Mouse (Mus musculus) hindbrain, embryonic 16.5 days (tissue): ENCODE data around the gene Sox5. TPM values are rescaled to one million over a fixed set of nuclear protein-coding genes. Genes with fewer than 3 reads are reported as not detected.

ENCODE experiments used
- ATAC-seq: fragments of 200-750 bp; cut with Nextera tagmentation; 2 replicates; pipeline ENCODE4 v1.8.0; 2017; ENCODE audit warnings: moderate TSS enrichment, moderate library complexity
- H3K27ac ChIP-seq: fragments of 300-500 bp; sonication (generic); 2 replicates; pipeline ENCODE4 v1.5.1; 2014; ENCODE audit warnings: low read depth, mild to moderate bottlenecking, control low read depth, low read length, moderate library complexity
- H3K27me3 ChIP-seq: fragments of 300-500 bp; sonication (generic); replicated peaks from 2 replicates; pipeline ENCODE4 v1.6.1; 2014; ENCODE audit warnings: low read length; ENCODE audit not compliant: control insufficient read depth, insufficient read depth
- H3K36me3 ChIP-seq: fragments of 300-500 bp; sonication (generic); 2 replicates; pipeline ENCODE4 v1.6.1; 2014; ENCODE audit warnings: mild to moderate bottlenecking, low read length, moderate library complexity, mixed read lengths; ENCODE audit not compliant: control insufficient read depth, insufficient read depth
- H3K4me1 ChIP-seq: fragments of 300-500 bp; sonication (generic); 2 replicates; pipeline ENCODE4 v1.6.1; 2014; ENCODE audit warnings: low read depth, low read length; ENCODE audit not compliant: control insufficient read depth, insufficient read depth
- H3K4me2 ChIP-seq: fragments of 300-500 bp; sonication (generic); 2 replicates; pipeline ENCODE4 v1.6.1; 2014; ENCODE audit warnings: mild to moderate bottlenecking, low read length, control low read depth, moderate library complexity
- H3K4me3 ChIP-seq: fragments of 300-500 bp; sonication (generic); 2 replicates; pipeline ENCODE4 v1.5.1; 2014; ENCODE audit warnings: mild to moderate bottlenecking, low read length, control low read depth, moderate library complexity
- H3K9ac ChIP-seq: fragments of 300-500 bp; sonication (generic); 2 replicates; pipeline ENCODE4 v1.6.1; 2014; ENCODE audit warnings: low read depth, mild to moderate bottlenecking, control low read depth, low read length, moderate library complexity
- H3K9me3 ChIP-seq: fragments of 300-500 bp; sonication (generic); 2 replicates; pipeline ENCODE4 v1.6.1; 2014; ENCODE audit warnings: mild to moderate bottlenecking, low read length, moderate library complexity; ENCODE audit not compliant: control insufficient read depth
- WGBS: fragments of 180-500 bp; shearing (Covaris S2); extraction: QIAGEN DNeasy Blood & Tissue Kit; methylation state at CpG from one replicate; pipeline ENCODE4 v1.1.7; 2014; 5-methylcytosine and 5-hydroxymethylcytosine counted together
- polyA plus RNA-seq: library from polyadenylated mRNA; unstranded; fragments of >200 nt; fragmentation: Nextera tagmentation; extraction: Ambion mirVana; gene quantifications from 2 replicates; pipeline ENCODE4 v1.2.1, GENCODE M21; 2015

The Sox5 gene
- polyA plus RNA-seq, 1 experiment from 2014 or later = 40.7 TPM

DNA sequence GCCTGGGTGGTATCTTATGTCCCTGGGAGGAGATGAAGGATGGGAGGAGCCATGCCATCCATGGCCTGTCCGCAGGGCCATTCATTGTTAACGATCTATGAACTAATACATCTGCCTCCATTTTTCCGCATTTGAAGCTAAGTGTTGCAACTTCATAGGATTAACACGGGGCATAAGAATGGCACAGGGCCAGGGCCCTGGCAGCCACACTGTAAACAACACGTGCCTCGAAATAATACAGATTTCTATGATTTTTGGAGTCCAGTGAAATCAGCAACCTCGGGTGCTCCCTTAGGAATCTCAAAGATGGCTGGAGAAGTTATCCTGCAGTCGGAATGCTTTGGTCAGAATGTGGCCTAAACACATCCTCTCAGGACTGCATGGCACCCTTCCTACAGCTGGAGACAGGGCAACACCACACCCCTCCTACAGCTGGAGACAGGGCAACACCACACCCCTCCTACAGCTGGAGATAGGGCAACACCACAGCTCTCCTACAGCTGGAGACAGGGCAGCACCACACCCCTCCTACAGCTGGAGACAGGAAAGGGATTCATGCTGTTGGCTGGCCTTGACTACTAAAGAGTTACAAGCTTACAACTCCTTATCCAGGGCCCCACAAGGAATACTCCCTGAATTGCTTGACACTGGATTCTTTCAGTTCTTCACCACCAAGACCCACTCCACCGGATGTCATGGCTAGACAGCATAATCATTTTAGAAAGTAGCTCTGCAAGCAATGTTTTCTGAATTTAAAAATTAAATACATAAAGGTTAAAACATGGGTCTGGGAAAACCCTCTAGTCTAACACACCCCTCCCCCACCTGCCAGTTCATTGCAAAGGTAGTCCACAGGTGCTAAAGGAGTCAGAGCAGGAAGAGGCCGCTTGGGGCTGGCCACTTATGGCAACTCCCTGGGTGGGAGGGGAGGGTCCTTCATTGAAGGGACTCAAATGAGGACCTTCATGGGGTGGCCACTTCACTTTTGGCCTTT is 122.4 kb downstream of the Sox5 start:
- WGBS = 67% methylated on average over 10 of the region's 10 CpGs
- Histone ChIP-seq H3K27me3 (no peaks in the 10 kb centered on the region), H3K4me3 (no peak overlapping the region), H3K36me3 (no peaks in the 10 kb centered on the region), H3K27ac (no peak overlapping the region), H3K9me3 (peaks cover 2% of the 10 kb centered on the region; the same call in 1 of the 2 replicates), H3K9ac (no peak overlapping the region), H3K4me2 (no peak overlapping the region), H3K4me1 (no peaks in the 10 kb centered on the region)
- no peak for ATAC-seq

DNA sequence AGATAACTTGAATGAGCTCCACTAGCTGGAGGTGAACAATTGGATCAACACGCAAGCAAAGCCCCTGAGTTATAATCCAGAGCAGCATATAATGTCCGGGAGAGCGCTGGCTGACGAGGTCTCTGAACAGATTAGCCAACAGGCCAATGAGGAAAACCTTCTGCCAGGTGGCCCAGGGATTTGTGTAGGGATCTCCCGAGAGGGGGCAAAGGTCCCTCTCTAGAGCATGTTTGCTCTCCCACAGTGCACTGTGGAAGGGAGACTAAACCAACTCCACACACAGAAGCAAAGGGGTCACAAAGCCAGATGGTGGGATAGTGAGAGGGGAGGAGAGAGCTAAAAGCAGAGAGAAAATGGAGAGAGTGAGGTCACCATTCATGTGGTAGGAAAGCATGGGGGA is 128.9 kb downstream of the Sox5 start:
- H3K36me3 ChIP-seq = no peaks in the 10 kb centered on the region
- H3K4me2 ChIP-seq = no peak overlapping the region
- H3K9ac ChIP-seq = no peak overlapping the region
- H3K4me3 ChIP-seq = no peak overlapping the region
- no peaks in the 10 kb centered on the region for H3K4me1 ChIP-seq
- H3K27ac ChIP-seq = no peak overlapping the region
- ATAC-seq = no peak
- no peaks in the 10 kb centered on the region for H3K27me3 ChIP-seq
- H3K9me3 ChIP-seq = peaks cover 2% of the 10 kb centered on the region; the same call in 1 of the 2 replicates
- 82% methylated on average over 5 of the region's 5 CpGs for WGBS

DNA sequence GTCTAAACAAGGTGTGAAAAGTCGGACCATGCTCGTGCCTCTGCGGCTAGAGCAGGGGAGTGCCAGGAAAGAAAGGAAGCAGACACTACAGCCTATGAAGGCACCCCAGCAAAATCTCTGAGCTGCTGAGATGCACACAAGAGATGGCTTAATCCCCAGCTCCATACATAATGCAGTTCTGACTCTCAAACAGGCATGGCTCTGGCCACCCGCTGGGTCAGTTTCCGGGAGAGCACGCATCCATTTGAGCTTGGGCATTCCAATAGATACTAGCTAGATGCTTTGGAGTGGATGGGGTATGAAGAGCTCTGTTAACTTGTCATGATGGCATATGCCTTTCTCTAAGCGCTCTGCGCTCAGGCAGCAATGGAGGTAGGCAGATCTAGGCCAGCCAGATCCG is 132.9 kb downstream of the Sox5 start:
- Histone ChIP-seq H3K9me3 (peaks cover 3% of the 10 kb centered on the region), H3K9ac (no peak overlapping the region), H3K4me3 (no peak overlapping the region), H3K27ac (no peak overlapping the region), H3K36me3 (no peaks in the 10 kb centered on the region), H3K4me2 (no peak overlapping the region), H3K4me1 (no peaks in the 10 kb centered on the region), H3K27me3 (no peaks in the 10 kb centered on the region)
- WGBS = 58% methylated on average over 9 of the region's 9 CpGs
- no peak for ATAC-seq

DNA sequence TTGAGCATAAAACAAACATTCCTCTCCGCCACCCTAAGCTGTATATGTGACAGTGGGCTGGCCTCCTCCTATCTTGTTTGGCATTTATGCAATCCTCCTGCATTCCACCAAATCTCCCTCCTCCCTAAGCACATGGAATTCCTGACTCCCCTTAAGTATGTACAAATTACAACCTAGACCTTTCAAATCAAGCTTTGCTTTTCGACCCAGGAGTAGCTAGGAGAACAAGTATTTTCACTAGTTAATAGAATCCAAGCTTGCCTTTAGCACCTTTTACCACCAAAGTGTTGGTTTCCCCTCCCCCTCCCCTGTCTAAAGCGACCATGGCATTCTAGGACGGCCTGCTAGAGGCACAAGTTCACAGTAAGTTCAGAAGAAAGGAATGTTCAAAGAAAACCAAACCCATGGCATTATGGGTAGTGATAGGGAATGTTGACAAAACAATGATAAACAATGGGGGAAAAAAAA is 133.6 kb downstream of the Sox5 start:
- Histone ChIP-seq H3K36me3 (no peaks in the 10 kb centered on the region), H3K4me3 (no peak overlapping the region), H3K27me3 (no peaks in the 10 kb centered on the region), H3K9ac (no peak overlapping the region), H3K9me3 (peaks cover 3% of the 10 kb centered on the region), H3K27ac (no peak overlapping the region), H3K4me1 (no peaks in the 10 kb centered on the region), H3K4me2 (no peak overlapping the region)
- ATAC-seq = no peak
- WGBS = 39% methylated on average over 4 of the region's 4 CpGs

DNA sequence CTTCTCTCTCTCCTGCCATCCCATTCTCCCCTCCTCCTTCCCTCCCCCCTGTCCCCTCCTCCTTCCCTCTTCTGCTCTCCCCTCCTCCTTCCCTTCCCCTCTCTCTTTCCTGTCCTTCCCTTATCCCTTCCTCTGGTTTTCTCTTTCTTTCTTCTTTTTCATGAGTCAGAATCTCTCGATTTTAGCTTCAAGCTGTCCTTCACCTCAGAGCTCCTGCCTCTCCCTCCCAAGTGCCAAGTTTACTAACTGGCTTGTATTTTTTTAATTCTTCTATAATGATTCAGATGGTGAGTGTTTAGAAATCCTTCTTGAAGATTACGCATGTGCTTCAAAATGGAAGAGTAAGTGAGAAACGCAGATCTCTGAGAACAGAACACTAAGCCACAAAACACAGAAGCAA is 135.4 kb downstream of the Sox5 start:
- Histone ChIP-seq H3K9me3 (peaks cover 3% of the 10 kb centered on the region), H3K4me1 (no peaks in the 10 kb centered on the region)
- WGBS = 96% methylated on average over 3 of the region's 3 CpGs

DNA sequence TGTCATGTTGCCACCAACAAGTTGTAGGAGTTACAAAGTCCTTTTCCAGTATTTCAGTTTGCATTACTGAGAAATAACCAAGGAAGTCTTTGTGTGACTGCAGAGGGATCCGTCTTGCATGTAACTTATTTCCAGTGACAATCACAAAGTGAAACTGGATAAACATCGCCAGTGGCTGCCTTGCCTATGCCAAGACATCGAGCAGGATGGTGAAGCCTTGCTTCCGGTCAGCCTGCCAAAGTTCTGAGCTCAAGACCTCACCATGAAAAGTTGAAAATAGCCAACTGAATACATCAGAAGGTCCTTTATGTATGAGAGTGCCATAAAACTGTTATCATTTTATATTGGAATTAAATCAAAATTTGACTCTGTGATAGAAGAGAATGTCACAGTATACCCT is 136.0 kb downstream of the Sox5 start:
- H3K27ac ChIP-seq = no peak overlapping the region
- no peak overlapping the region for H3K4me3 ChIP-seq
- no peaks in the 10 kb centered on the region for H3K27me3 ChIP-seq
- no peaks in the 10 kb centered on the region for H3K4me1 ChIP-seq
- no peak for ATAC-seq
- 93% methylated on average over 4 of the region's 4 CpGs for WGBS
- peaks cover 3% of the 10 kb centered on the region for H3K9me3 ChIP-seq
- H3K9ac ChIP-seq = no peak overlapping the region
- H3K4me2 ChIP-seq = no peak overlapping the region
- H3K36me3 ChIP-seq = no peaks in the 10 kb centered on the region

More for the DNA sequence above, 135.4 kb downstream of the Sox5 start:
- no peaks in the 10 kb centered on the region for H3K27me3 ChIP-seq
- no peak overlapping the region for H3K4me2 ChIP-seq
- no peak overlapping the region for H3K9ac ChIP-seq
- ATAC-seq = no peak
- H3K4me3 ChIP-seq = no peak overlapping the region
- no peaks in the 10 kb centered on the region for H3K36me3 ChIP-seq
- H3K27ac ChIP-seq = no peak overlapping the region

DNA sequence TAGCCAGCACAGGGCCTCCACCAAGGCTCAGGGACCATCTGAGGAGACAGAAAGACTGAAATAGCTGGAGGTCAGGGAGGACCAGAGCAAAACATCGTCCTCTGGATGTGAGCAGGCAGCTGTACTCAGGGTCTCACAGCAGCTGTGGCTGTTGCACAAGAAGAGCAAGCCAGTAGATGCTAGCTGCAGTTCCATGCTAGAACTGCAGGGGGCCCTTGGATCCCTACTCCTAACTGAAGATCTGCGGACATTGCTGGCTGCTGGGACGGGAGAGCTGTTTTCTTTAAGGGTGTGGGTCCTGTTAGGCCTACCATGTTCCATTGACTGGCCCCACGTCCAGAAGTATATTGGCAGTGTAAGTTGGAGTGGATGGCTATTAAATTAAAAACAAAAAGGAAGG is 137.1 kb downstream of the Sox5 start:
- H3K36me3 ChIP-seq = no peaks in the 10 kb centered on the region
- no peaks in the 10 kb centered on the region for H3K4me1 ChIP-seq
- no peak overlapping the region for H3K4me3 ChIP-seq
- no peak overlapping the region for H3K27ac ChIP-seq
- H3K27me3 ChIP-seq = no peaks in the 10 kb centered on the region
- peaks cover 3% of the 10 kb centered on the region for H3K9me3 ChIP-seq
- H3K4me2 ChIP-seq = no peak overlapping the region
- 72% methylated on average over 4 of the region's 4 CpGs for WGBS
- no peak for ATAC-seq
- H3K9ac ChIP-seq = no peak overlapping the region

DNA sequence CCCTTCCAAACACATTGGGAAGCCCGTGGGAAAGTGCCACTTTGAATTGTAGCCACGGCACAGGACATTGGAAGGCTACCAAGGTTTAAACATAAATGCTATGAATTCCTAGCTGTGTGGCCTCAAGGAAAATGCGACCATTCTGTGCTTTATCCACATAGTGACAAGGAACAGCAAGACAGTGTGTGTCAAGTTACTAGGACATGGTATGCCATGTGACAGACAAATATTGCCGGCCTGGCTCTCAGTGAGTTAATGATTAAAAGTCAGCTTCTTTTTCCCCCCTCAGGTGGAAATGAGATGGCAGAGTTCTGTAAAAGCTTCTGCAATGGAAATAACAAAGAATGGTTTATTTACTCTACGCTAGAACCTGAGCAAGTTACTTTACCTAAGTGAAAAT is 138.2 kb downstream of the Sox5 start:
- no peak for ATAC-seq
- 81% methylated on average over 5 of the region's 5 CpGs for WGBS
- Histone ChIP-seq H3K9ac (no peak overlapping the region), H3K9me3 (peaks cover 3% of the 10 kb centered on the region), H3K27ac (no peak overlapping the region), H3K4me3 (no peak overlapping the region), H3K36me3 (no peaks in the 10 kb centered on the region), H3K4me1 (no peaks in the 10 kb centered on the region), H3K4me2 (no peak overlapping the region), H3K27me3 (no peaks in the 10 kb centered on the region)

DNA sequence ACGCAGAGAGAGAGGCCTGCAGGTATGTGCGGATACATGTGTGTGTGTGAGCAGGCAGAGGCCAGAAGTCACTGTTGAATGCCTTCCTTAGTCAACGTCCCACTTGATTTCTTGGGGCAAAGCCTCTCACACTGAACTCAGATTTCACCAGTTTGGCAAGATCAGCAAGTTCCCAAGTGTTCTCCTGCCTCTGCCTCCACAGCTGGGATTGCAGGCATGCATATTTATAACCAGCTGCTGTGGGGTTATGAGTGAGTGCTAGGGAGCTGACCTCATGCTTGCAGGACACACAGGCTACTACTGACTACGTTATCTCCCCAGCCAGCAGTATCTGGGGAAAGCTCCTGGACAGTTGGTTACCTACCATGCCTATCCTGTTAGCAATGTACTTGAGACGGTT is 139.9 kb downstream of the Sox5 start:
- no peak for ATAC-seq
- WGBS = 75% methylated on average over 5 of the region's 5 CpGs
- H3K4me3 ChIP-seq = no peak overlapping the region

More for the DNA sequence above, 139.9 kb downstream of the Sox5 start:
- H3K36me3 ChIP-seq = no peaks in the 10 kb centered on the region
- H3K9me3 ChIP-seq = peaks cover 3% of the 10 kb centered on the region
- H3K27me3 ChIP-seq = no peaks in the 10 kb centered on the region
- H3K4me2 ChIP-seq = no peak overlapping the region
- H3K27ac ChIP-seq = no peak overlapping the region
- H3K9ac ChIP-seq = no peak overlapping the region
- no peaks in the 10 kb centered on the region for H3K4me1 ChIP-seq
